Mouse (Mus musculus) heart, embryonic 14.5 days (tissue): ENCODE measurements at regions not wholly inside any gene's neighbourhood (a gene's known extent, or its start where the extent isn't known, plus 50 kb on each side); places are given as distances from the start of the nearest gene placed in this dataset.

ENCODE experiments used
- ATAC-seq: fragments of 200-750 bp; cut with Nextera tagmentation; 2 replicates; pipeline ENCODE4 v1.8.0; 2017; ENCODE audit warnings: low read depth, moderate TSS enrichment; ENCODE audit not compliant: insufficient number of reproducible peaks, insufficient read depth, low FRiP score
- H3K27ac ChIP-seq, 2 experiments: fragments of 200-500 bp in 1 of 2; fragments of 300-500 bp in 1 of 2; sonication (generic) in 1 of 2; replicated peaks in 1 of 2; 2 replicates each; pipeline ENCODE4 v1.5.1; 2012 to 2014; ENCODE audit warnings: low read depth in 2 of 2, low read length in 2 of 2, control low read depth in 1 of 2, mild to moderate bottlenecking in 1 of 2, mixed read lengths in 1 of 2; ENCODE audit not compliant: control insufficient read depth in 1 of 2, insufficient read depth in 1 of 2
- H3K27me3 ChIP-seq: fragments of 300-500 bp; sonication (generic); 2 replicates; pipeline ENCODE4 v1.6.1; 2014; ENCODE audit warnings: mild to moderate bottlenecking, low read length, control low read depth; ENCODE audit not compliant: control insufficient read depth, insufficient read depth
- H3K36me3 ChIP-seq: fragments of 300-500 bp; sonication (generic); 2 replicates; pipeline ENCODE4 v1.6.1; 2014; ENCODE audit warnings: mild to moderate bottlenecking, control low read depth, low read length, mixed read lengths; ENCODE audit not compliant: control insufficient read depth, insufficient read depth
- H3K4me1 ChIP-seq, 2 experiments: fragments of 200-500 bp in 1 of 2; fragments of 300-500 bp in 1 of 2; sonication (generic) in 1 of 2; 2 replicates each; pipeline ENCODE4 v1.6.1; 2012 to 2014; ENCODE audit warnings: low read length in 2 of 2, control low read depth in 1 of 2, mixed read lengths in 1 of 2; ENCODE audit not compliant: control insufficient read depth in 2 of 2, insufficient read depth in 2 of 2
- H3K4me2 ChIP-seq: fragments of 300-500 bp; sonication (generic); 2 replicates; pipeline ENCODE4 v1.6.1; 2014; ENCODE audit warnings: mild to moderate bottlenecking, low read length
- H3K4me3 ChIP-seq, 2 experiments: fragments of 200-500 bp in 1 of 2; fragments of 300-500 bp in 1 of 2; sonication (generic) in 1 of 2; 2 replicates each; pipeline ENCODE4 v1.5.1; 2012 to 2014; ENCODE audit warnings: low read length in 2 of 2, mild to moderate bottlenecking in 2 of 2, control low read depth in 1 of 2, low read depth in 1 of 2, moderate library complexity in 1 of 2; ENCODE audit not compliant: control insufficient read depth in 1 of 2, insufficient read depth in 1 of 2
- H3K9ac ChIP-seq: fragments of 300-500 bp; sonication (generic); 2 replicates; pipeline ENCODE4 v1.6.1; 2014; ENCODE audit warnings: mild to moderate bottlenecking, low read length
- H3K9me3 ChIP-seq: fragments of 300-500 bp; sonication (generic); 2 replicates; pipeline ENCODE4 v1.6.1; 2016; ENCODE audit warnings: low read length, control low read depth; ENCODE audit not compliant: control insufficient read depth
- WGBS: fragments of 180-500 bp; shearing (Covaris S2); extraction: QIAGEN DNeasy Blood & Tissue Kit; methylation state at CpG from one replicate; pipeline ENCODE4 v1.1.7; 2014; 5-methylcytosine and 5-hydroxymethylcytosine counted together

GRCm38 (mm10) chr19:18067855-18068494, 230.5 kb upstream of the Pcsk5 start:
- WGBS = 63% methylated on average over 8 of the region's 8 CpGs
- no peak overlapping the region for H3K4me2 ChIP-seq
- H3K4me1 ChIP-seq = peaks cover 3 to 22% of the 10 kb centered on the region in 2 experiments; a peak in 3 of 4 replicates
- H3K36me3 ChIP-seq = no peaks in the 10 kb centered on the region
- H3K9ac ChIP-seq = no peak overlapping the region
- no peaks in the 10 kb centered on the region for H3K27me3 ChIP-seq
- no peaks in the 10 kb centered on the region for H3K9me3 ChIP-seq
- no peak overlapping the region for H3K4me3 ChIP-seq
- no peak overlapping the region for H3K27ac ChIP-seq
- ATAC-seq = no peak

GRCm38 (mm10) chr19:18057256-18057890, 219.9 kb upstream of the Pcsk5 start:
- no peaks in the 10 kb centered on the region for H3K27me3 ChIP-seq
- no peak overlapping the region for H3K27ac ChIP-seq
- H3K9ac ChIP-seq = no peak overlapping the region
- no peak overlapping the region for H3K4me3 ChIP-seq
- peaks cover 2 to 5% of the 10 kb centered on the region in 2 experiments; a peak in 2 of 4 replicates for H3K4me1 ChIP-seq
- no peaks in the 10 kb centered on the region for H3K9me3 ChIP-seq
- 81% methylated on average over 7 of the region's 7 CpGs for WGBS
- no peak overlapping the region for H3K4me2 ChIP-seq
- no peak for ATAC-seq
- H3K36me3 ChIP-seq = no peaks in the 10 kb centered on the region

DNA sequence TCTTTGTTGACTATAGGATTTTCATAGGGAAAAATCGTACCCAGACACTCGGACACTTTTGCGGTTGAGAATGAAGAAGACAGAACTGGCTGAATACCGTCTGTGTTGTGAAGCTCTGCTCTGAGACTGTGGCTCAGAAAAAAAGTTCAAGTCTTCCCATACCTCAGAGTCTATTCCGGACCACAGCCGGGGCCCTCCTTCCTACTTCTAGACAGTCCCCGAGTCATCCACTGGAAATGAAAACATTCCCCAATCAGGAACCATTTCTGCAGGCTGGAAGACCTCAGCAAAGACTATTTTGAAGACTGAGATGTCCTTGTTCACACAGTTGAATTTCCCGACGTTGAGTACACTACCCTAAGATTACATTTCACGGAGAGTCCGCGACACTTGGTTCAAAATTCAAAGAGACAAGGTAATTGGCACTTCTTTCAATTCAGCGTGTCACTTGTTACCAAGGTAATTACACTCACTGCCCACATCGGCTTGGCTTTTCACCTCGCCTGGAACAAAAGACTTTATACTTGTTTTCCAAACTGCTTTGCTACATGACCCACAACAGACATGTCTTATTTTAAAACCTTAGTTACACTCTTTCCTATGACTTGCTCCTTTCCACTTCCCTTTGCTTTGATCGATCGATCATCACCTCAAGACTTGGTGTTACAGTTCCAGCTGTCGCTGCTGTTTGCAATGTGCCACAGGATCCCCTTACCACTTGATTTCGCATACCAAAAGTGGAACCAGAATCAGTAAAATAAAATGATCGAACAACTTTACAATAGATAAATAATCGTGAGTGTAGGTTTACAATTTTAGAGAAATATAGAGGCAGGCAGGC, 219.2 kb upstream of the Pcsk5 start:
- Histone ChIP-seq H3K27ac (no peak overlapping the region), H3K36me3 (no peaks in the 10 kb centered on the region), H3K27me3 (no peaks in the 10 kb centered on the region), H3K4me3 (no peak overlapping the region), H3K9me3 (no peaks in the 10 kb centered on the region), H3K4me1 (peaks cover 2 to 5% of the 10 kb centered on the region in 2 experiments; a peak in 2 of 4 replicates), H3K9ac (no peak overlapping the region), H3K4me2 (no peak overlapping the region)
- ATAC-seq = no peak
- WGBS = 84% methylated on average over 21 of the region's 21 CpGs

- no peak overlapping the region for H3K4me3 ChIP-seq
- no peak for ATAC-seq
- WGBS = 87% methylated on average over 2 of the region's 2 CpGs
- no peaks in the 10 kb centered on the region for H3K36me3 ChIP-seq
- no peak overlapping the region for H3K27ac ChIP-seq
- peaks cover 2 to 3% of the 10 kb centered on the region in 2 experiments; a peak in 2 of 4 replicates for H3K4me1 ChIP-seq
- H3K9me3 ChIP-seq = no peaks in the 10 kb centered on the region
- H3K4me2 ChIP-seq = no peak overlapping the region
- no peaks in the 10 kb centered on the region for H3K27me3 ChIP-seq
- no peak overlapping the region for H3K9ac ChIP-seq
Observed at GRCm38 (mm10) chr19:18050353-18050752, 212.9 kb upstream of the Pcsk5 start.

- no peak overlapping the region for H3K9ac ChIP-seq
- no peak overlapping the region for H3K4me3 ChIP-seq
- H3K4me2 ChIP-seq = no peak overlapping the region
- H3K36me3 ChIP-seq = no peaks in the 10 kb centered on the region
- no peaks in the 10 kb centered on the region for H3K9me3 ChIP-seq
- ATAC-seq = no peak
- no peak overlapping the region for H3K27ac ChIP-seq
- no peaks in the 10 kb centered on the region for H3K4me1 ChIP-seq
- WGBS = 50% methylated on average over 1 of the region's 1 CpGs
- no peaks in the 10 kb centered on the region for H3K27me3 ChIP-seq
Observed at GRCm38 (mm10) chr19:18034225-18034624, 196.8 kb upstream of the Pcsk5 start.

GRCm38 (mm10) chr19:18033599-18033998, 196.2 kb upstream of the Pcsk5 start:
- H3K4me3 ChIP-seq = no peak overlapping the region
- H3K4me1 ChIP-seq = no peaks in the 10 kb centered on the region
- H3K36me3 ChIP-seq = no peaks in the 10 kb centered on the region
- H3K4me2 ChIP-seq = no peak overlapping the region
- no peaks in the 10 kb centered on the region for H3K9me3 ChIP-seq
- H3K9ac ChIP-seq = no peak overlapping the region
- no peaks in the 10 kb centered on the region for H3K27me3 ChIP-seq
- H3K27ac ChIP-seq = no peak overlapping the region
- ATAC-seq = no peak
- WGBS = 87% methylated on average over 5 of the region's 5 CpGs

- Histone ChIP-seq H3K27ac (no peak overlapping the region), H3K9me3 (no peaks in the 10 kb centered on the region), H3K9ac (no peak overlapping the region), H3K36me3 (no peaks in the 10 kb centered on the region), H3K4me2 (no peak overlapping the region), H3K27me3 (no peaks in the 10 kb centered on the region), H3K4me1 (no peaks in the 10 kb centered on the region), H3K4me3 (no peak overlapping the region)
- WGBS = 76% methylated on average over 4 of the region's 4 CpGs
- no peak for ATAC-seq
Observed at GRCm38 (mm10) chr19:18025877-18026276, 188.4 kb upstream of the Pcsk5 start.
